Mouse (Mus musculus) megakaryocyte, embryonic 14.5 days (primary cell): ENCODE data around the gene Gm26938. TPM values are rescaled to one million over a fixed set of nuclear protein-coding genes. Genes with fewer than 3 reads are reported as not detected.

Experiments
- H3K27me3 ChIP-seq: replicated peaks from 2 replicates; pipeline ENCODE3; 2012; ENCODE audit warnings: inconsistent platforms
- H3K36me3 ChIP-seq: replicated peaks from 2 replicates; pipeline ENCODE3; 2012; ENCODE audit warnings: low read length, inconsistent platforms, mixed read lengths
- H3K4me1 ChIP-seq: 2 replicates; pipeline ENCODE4 v1.6.1; 2012; ENCODE audit warnings: inconsistent platforms
- H3K4me3 ChIP-seq: replicated peaks from 2 replicates; pipeline ENCODE3; 2012; ENCODE audit warnings: moderate library complexity, mild to moderate bottlenecking, inconsistent platforms
- H3K9me3 ChIP-seq: 2 replicates; pipeline ENCODE4 v1.6.1; 2012; ENCODE audit warnings: inconsistent platforms
- FLI1 ChIP-seq: IDR thresholded peaks from 2 replicates; pipeline ENCODE4 v1.6.1; 2012; ENCODE audit warnings: low read length, inconsistent platforms, mixed read lengths
- GATA1 ChIP-seq: IDR thresholded peaks from 3 replicates; pipeline ENCODE4 v1.6.1; 2012; ENCODE audit warnings: mixed read lengths, low read length, inconsistent platforms, borderline replicate concordance
- polyA plus RNA-seq: library from polyadenylated mRNA; stranded (reverse); fragments of >175 nt; gene quantifications from 2 replicates; pipeline ENCODE4 v1.2.3, GENCODE M21; 2012; ENCODE audit warnings: low replicate concordance; ENCODE audit not compliant: insufficient read depth

Gene Gm26938
- polyA plus RNA-seq, 1 experiment: not detected

GRCm38 (mm10) chr5:139775216-139775926 lies 50.8 kb downstream of the Gm26938 start, which contains the start of gene Ints1:
TSS of gene Ints1 (minus strand) at chr5:139775674.
- H3K36me3 ChIP-seq: peaks cover 38% of the 10 kb centered on the region

GRCm38 (mm10) chr5:139768216-139768615 lies 58.0 kb downstream of the Gm26938 start:
- H3K9me3 ChIP-seq: no peaks in the 10 kb centered on the region
- no peak for TF ChIP-seq GATA1
- no peak for TF ChIP-seq FLI1
- peaks cover 97% of the 10 kb centered on the region for H3K36me3 ChIP-seq
- peaks cover 10% of the 10 kb centered on the region; the same call in 1 of the 2 replicates for H3K4me1 ChIP-seq
- H3K27me3 ChIP-seq: no peaks in the 10 kb centered on the region
- H3K4me3 ChIP-seq: no peak overlapping the region

More at GRCm38 (mm10) chr5:139775216-139775926, 50.8 kb downstream of the Gm26938 start, which contains the start of gene Ints1:
- peaks cover 60% of the 10 kb centered on the region for H3K4me1 ChIP-seq
- TF ChIP-seq GATA1: no peak
- TF ChIP-seq FLI1: peak; percentile 54; the same call in 1 of the 2 replicates
- peak within 1 kb of the TSS; percentile 97 for H3K4me3 ChIP-seq
- no peaks in the 10 kb centered on the region for H3K27me3 ChIP-seq
- no peaks in the 10 kb centered on the region for H3K9me3 ChIP-seq

- Histone ChIP-seq H3K9me3 (no peaks in the 10 kb centered on the region), H3K36me3 (peaks cover 99% of the 10 kb centered on the region), H3K4me3 (no peak overlapping the region), H3K4me1 (peaks cover 8% of the 10 kb centered on the region; the same call in 1 of the 2 replicates), H3K27me3 (no peaks in the 10 kb centered on the region)
- TF ChIP-seq FLI1: no peak
- no peak for TF ChIP-seq GATA1
These were observed 61.9 kb downstream of the Gm26938 start for GRCm38 (mm10) chr5:139764296-139764695.

GRCm38 (mm10) chr5:139758096-139758495 lies 68.1 kb downstream of the Gm26938 start:
- H3K27me3 ChIP-seq: no peaks in the 10 kb centered on the region

More at GRCm38 (mm10) chr5:139758096-139758495, 68.1 kb downstream of the Gm26938 start:
- peaks cover 99% of the 10 kb centered on the region for H3K36me3 ChIP-seq
- no peak for TF ChIP-seq GATA1
- no peak for TF ChIP-seq FLI1
- no peak overlapping the region for H3K4me3 ChIP-seq
- peaks cover 8% of the 10 kb centered on the region; the same call in 1 of the 2 replicates for H3K4me1 ChIP-seq
- H3K9me3 ChIP-seq: no peaks in the 10 kb centered on the region

Other genes with a start within 250 kb of the Gm26938 start
- gene Micall2, start 90.1 kb downstream of the Gm26938 start, polyA plus RNA-seq: 54.5 and 69.6 TPM in 2 replicates
- 42.9 and 56.6 TPM in 2 replicates for gene Ints1, start 50.7 kb downstream of the Gm26938 start, polyA plus RNA-seq
- 26.5 and 40.1 TPM in 2 replicates for gene Mafk, start 34.9 kb downstream of the Gm26938 start, polyA plus RNA-seq
- 4.6 and 27.1 TPM in 2 replicates for gene Tmem184a, start 6.5 kb downstream of the Gm26938 start, polyA plus RNA-seq
- gene Psmg3, start 478 bp upstream of the Gm26938 start, polyA plus RNA-seq: 8.5 and 30.7 TPM in 2 replicates
- gene Elfn1, start 81.5 kb upstream of the Gm26938 start, polyA plus RNA-seq: 0.11 TPM in 1 of 2 replicates, not detected in the other